Mouse (Mus musculus): ENCODE results near the gene Uck2.

- TF ChIP-seq CTCF (IDR thresholded peaks at IDR 0.05; ENCODE audit: control insufficient read depth, insufficient read depth, insufficient replicate concordance, low read depth, low read length) (no peak), POLR2A (IDR thresholded peaks at IDR 0.05; ENCODE audit: control insufficient read depth, low read depth, low read length) (no peak)
These were observed 47.3 kb downstream of the Uck2 start for GRCm38 (mm10) chr1:167237798-167238197.
